Mouse (Mus musculus) stomach, postnatal 0 days (tissue): Measurements from ENCODE around the gene Tespa1. TPM values are rescaled to one million over a fixed set of nuclear protein-coding genes. Genes with fewer than 3 reads are reported as not detected.
A peak's percentile ranks its signal among the peaks of the same experiment; 100 is the strongest.
"Not testable (repeated sequence)": the region's sequence is repeated elsewhere in the genome, so short reads cannot be mapped to it uniquely, and the experiment has no call there.

Experiments used
- ATAC-seq: fragments of 200-750 bp; cut with Nextera tagmentation; 2 replicates; pipeline ENCODE4 v1.8.0; 2017; ENCODE audit not compliant: low FRiP score, low TSS enrichment
- DNase-seq: peaks from one replicate; pipeline ENCODE4 v3.0.0-alpha.2; 2016; ENCODE audit warnings: low spot score
- H3K27ac ChIP-seq: fragments of 300-500 bp; sonication (generic); replicated peaks from 2 replicates; pipeline ENCODE4 v1.5.1; 2014; ENCODE audit warnings: mild to moderate bottlenecking, control low read depth
- H3K27me3 ChIP-seq: fragments of 300-500 bp; sonication (generic); 2 replicates; pipeline ENCODE4 v1.6.1; 2014; ENCODE audit warnings: low read length; ENCODE audit not compliant: control insufficient read depth, insufficient read depth
- H3K36me3 ChIP-seq: fragments of 300-500 bp; sonication (generic); 2 replicates; pipeline ENCODE4 v1.6.1; 2014; ENCODE audit warnings: low read length, mixed read lengths; ENCODE audit not compliant: control insufficient read depth, insufficient read depth
- H3K4me1 ChIP-seq: fragments of 300-500 bp; sonication (generic); replicated peaks from 2 replicates; pipeline ENCODE4 v1.6.1; 2014; ENCODE audit warnings: antibody characterized with exemption; ENCODE audit not compliant: control insufficient read depth, insufficient read depth
- H3K4me2 ChIP-seq: fragments of 300-500 bp; sonication (generic); replicated peaks from 2 replicates; pipeline ENCODE4 v1.6.1; 2014; ENCODE audit warnings: low read depth, mild to moderate bottlenecking, control low read depth, moderate library complexity
- H3K4me3 ChIP-seq: fragments of 300-500 bp; sonication (generic); 2 replicates; pipeline ENCODE4 v1.5.1; 2014; ENCODE audit warnings: low read depth, low read length, control low read depth
- H3K9ac ChIP-seq: fragments of 300-500 bp; sonication (generic); 2 replicates; pipeline ENCODE4 v1.6.1; 2014; ENCODE audit warnings: mild to moderate bottlenecking, low read length, control low read depth, mixed read lengths
- H3K9me3 ChIP-seq: fragments of 300-500 bp; sonication (generic); 2 replicates; pipeline ENCODE4 v1.6.1; 2016; ENCODE audit warnings: low read length; ENCODE audit not compliant: control insufficient read depth
- CTCF ChIP-seq: IDR thresholded peaks from 2 replicates; pipeline ENCODE4 v1.5.1; 2016; ENCODE audit warnings: antibody characterized with exemption, low read depth, mild to moderate bottlenecking, moderate library complexity
- EP300 ChIP-seq: optimal IDR thresholded peaks from 2 replicates; pipeline ENCODE3; 2016; ENCODE audit warnings: antibody characterized with exemption
- WGBS: fragments of 180-500 bp; shearing (Covaris S2); extraction: QIAGEN DNeasy Blood & Tissue Kit; methylation state at CpG from one replicate; pipeline ENCODE4 v1.1.7; 2014; 5-methylcytosine and 5-hydroxymethylcytosine counted together
- polyA plus RNA-seq: library from polyadenylated mRNA; unstranded; fragments of >200 nt; fragmentation: Nextera tagmentation; extraction: Ambion mirVana; gene quantifications from 2 replicates; pipeline ENCODE4 v1.2.1, GENCODE M21; 2015

Tespa1 gene
- polyA plus RNA-seq, 1 experiment from 2014 or later: 0.21 TPM

GRCm38 (mm10) chr10:130330711-130331110, 8.0 kb downstream of the Tespa1 start:
- no peak for DNase-seq
- Histone ChIP-seq H3K4me2 (no peak overlapping the region), H3K27ac (no peak overlapping the region), H3K4me3 (no peak overlapping the region), H3K9ac (no peak overlapping the region), H3K27me3 (no peaks in the 10 kb centered on the region), H3K4me1 (no peaks in the 10 kb centered on the region), H3K36me3 (no peaks in the 10 kb centered on the region), H3K9me3 (no peaks in the 10 kb centered on the region)
- 87% methylated on average over 1 of the region's 1 CpGs for WGBS
- TF ChIP-seq EP300 (no peak), CTCF (no peak)
- ATAC-seq: no peak

GRCm38 (mm10) chr10:130336385-130336784, 13.7 kb downstream of the Tespa1 start:
- Histone ChIP-seq H3K9me3 (no peaks in the 10 kb centered on the region), H3K27ac (no peak overlapping the region), H3K27me3 (no peaks in the 10 kb centered on the region), H3K9ac (no peak overlapping the region), H3K4me1 (no peaks in the 10 kb centered on the region), H3K4me2 (no peak overlapping the region), H3K4me3 (no peak overlapping the region), H3K36me3 (no peaks in the 10 kb centered on the region)
- DNase-seq: no peak
- ATAC-seq: no peak
- no peak for TF ChIP-seq EP300
- TF ChIP-seq CTCF: no peak
- WGBS: 68% methylated on average over 1 of the region's 1 CpGs

GRCm38 (mm10) chr10:130337581-130337980, 14.9 kb downstream of the Tespa1 start:
- H3K9me3 ChIP-seq: no peaks in the 10 kb centered on the region
- TF ChIP-seq EP300: no peak
- no peak for TF ChIP-seq CTCF
- no peak for DNase-seq
- H3K4me3 ChIP-seq: no peak overlapping the region
- WGBS: 32% methylated on average over 2 of the region's 2 CpGs
- no peak for ATAC-seq
- H3K4me1 ChIP-seq: no peaks in the 10 kb centered on the region
- H3K9ac ChIP-seq: no peak overlapping the region
- H3K27me3 ChIP-seq: no peaks in the 10 kb centered on the region
- no peaks in the 10 kb centered on the region for H3K36me3 ChIP-seq
- no peak overlapping the region for H3K4me2 ChIP-seq
- H3K27ac ChIP-seq: no peak overlapping the region

GRCm38 (mm10) chr10:130340050-130340449, 17.4 kb downstream of the Tespa1 start:
- not testable (repeated sequence) for DNase-seq, H3K4me1 ChIP-seq, H3K27me3 ChIP-seq, H3K4me2 ChIP-seq, H3K9me3 ChIP-seq, H3K9ac ChIP-seq, H3K27ac ChIP-seq, H3K4me3 ChIP-seq, H3K36me3 ChIP-seq, ATAC-seq
- WGBS: 86% methylated on average over 4 of the region's 4 CpGs

GRCm38 (mm10) chr10:130344056-130344455, 21.4 kb downstream of the Tespa1 start:
- Histone ChIP-seq H3K4me1 (no peaks in the 10 kb centered on the region), H3K4me2 (no peak overlapping the region), H3K27me3 (no peaks in the 10 kb centered on the region), H3K9ac (no peak overlapping the region), H3K4me3 (no peak overlapping the region), H3K36me3 (no peaks in the 10 kb centered on the region), H3K27ac (no peak overlapping the region), H3K9me3 (no peaks in the 10 kb centered on the region)
- no peak for ATAC-seq
- no peak for TF ChIP-seq EP300
- no peak for TF ChIP-seq CTCF
- WGBS: 79% methylated on average over 1 of the region's 1 CpGs
- no peak for DNase-seq

GRCm38 (mm10) chr10:130363438-130364164, 40.9 kb downstream of the Tespa1 start:
- no peak for ATAC-seq

More at GRCm38 (mm10) chr10:130363438-130364164, 40.9 kb downstream of the Tespa1 start:
- Histone ChIP-seq H3K4me2 (no peak overlapping the region), H3K4me3 (no peak overlapping the region), H3K27ac (no peak overlapping the region), H3K9ac (no peak overlapping the region), H3K27me3 (no peaks in the 10 kb centered on the region), H3K9me3 (no peaks in the 10 kb centered on the region), H3K36me3 (no peaks in the 10 kb centered on the region), H3K4me1 (no peaks in the 10 kb centered on the region)
- no peak for TF ChIP-seq EP300
- peak; percentile 70 for TF ChIP-seq CTCF
- 50% methylated on average over 2 of the region's 2 CpGs for WGBS
- DNase-seq: no peak
